Mouse (Mus musculus) T-helper 2 cell (primary cell): ENCODE data around the gene Ipp.

ENCODE experiments used
- in situ Hi-C: fragments of 300-600 bp; cut with MboI, MseI; formaldehyde crosslinking; loops from one replicate; pipeline ENCODE4 v1.15.1; 2025; ENCODE audit warnings: high pct_unique_total_duplicates

The Ipp gene

DNA sequence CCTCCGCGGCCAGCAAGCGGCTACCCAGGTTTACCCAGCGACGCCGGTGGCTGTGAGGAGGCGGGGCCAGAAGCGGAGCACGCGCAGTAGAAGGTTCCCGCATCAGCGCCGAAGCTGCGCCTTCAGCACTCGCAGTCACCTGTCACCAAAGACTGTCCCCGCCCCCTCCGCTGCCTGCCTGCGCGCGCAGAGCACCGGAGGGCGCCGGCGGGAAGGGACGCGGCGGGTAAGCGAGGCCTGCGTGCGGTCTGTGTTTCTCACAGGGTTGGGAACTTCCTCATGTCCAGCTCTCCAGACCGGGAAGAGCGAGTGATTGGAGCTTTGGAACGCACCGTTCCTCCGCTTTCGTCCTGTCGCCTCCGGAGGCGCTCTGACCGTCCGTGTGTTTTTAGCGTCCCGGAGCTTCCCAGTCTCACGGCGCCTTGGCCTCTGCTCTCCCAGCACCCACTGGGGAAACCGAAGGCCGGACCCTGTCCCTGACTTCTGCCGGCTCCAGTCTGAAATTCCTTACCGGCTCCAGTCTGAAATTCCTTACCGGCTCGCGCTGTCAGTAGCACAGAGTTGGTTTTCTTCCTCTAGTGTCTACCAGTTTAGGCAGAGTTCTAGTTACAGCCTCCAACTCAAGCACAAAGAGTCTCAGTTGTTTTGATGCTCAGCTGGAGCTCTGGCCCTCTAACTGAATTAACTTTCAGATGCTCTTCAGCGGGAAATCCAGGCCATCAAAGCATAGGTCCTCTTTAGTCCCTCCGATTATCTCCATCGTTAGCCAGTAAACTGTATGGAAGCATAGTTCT, at the start of gene Ipp:
TSS of gene Ipp (plus strand) at position 125 of the 794 bp plus-strand sequence.
- in situ Hi-C loops = no loop called here

DNA sequence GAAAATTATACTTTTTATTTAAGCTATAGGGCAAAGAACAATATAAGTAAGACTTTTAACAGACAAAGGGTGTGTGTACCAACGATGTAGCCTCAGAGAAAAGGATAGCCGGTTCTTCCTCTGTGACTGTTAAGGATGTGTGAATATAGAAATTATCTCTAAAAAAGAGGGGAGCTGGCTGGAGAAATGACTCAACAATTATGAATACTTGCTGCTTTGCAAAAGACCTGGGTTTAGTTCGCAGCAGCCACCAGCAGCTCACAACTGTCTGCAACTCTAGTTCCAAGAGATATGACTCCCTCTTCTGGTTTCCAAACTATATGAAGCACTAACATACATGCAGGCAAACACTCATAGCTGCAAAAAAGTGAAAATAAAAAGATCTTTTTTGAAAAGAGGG, 45.4 kb upstream of the Ipp start:
- in situ Hi-C loops = no loop called here

DNA sequence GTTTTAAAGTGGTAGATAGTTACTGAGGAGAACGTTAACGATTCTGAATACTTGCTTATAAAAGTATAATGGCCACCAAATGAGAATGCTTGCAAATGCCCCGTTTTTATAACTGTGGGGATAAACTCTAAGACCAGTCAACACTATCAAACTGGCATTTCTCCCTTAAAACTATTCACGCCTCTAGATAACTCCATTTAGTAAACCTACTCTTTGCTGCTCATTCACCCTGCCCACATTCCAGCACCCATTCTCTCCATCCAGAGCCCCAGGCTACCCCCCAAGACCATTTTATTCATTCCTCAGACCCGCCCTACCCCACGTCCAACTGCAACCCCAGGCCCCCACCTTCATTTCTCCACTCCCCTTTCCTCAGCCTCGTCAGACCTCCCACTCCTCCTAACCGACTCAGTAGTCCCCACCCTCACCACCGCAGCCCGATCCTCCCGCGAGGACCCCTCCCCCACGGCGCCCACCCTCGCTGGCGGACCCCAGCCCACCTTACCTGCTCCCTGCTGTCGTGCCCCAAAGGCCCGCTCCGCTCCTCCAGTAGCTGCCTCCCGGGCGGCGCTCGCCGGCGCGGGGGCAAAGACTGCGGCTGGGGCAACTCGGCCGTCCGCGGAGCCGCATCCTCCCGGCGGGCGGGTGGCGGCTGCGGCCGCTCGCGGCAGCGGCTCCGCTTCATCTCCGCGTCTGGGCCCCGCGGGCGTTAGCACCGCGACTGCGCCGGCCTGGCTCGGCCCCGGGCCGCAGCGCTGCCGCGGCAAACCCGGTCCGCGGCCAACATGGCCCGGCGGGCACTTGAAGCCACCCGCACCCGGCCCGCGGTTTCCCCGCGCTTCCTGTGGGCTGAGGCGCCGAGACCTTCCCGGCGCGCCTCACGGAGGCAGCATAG, 43.9 kb upstream of the Ipp start:
- in situ Hi-C loops = no loop called here

DNA sequence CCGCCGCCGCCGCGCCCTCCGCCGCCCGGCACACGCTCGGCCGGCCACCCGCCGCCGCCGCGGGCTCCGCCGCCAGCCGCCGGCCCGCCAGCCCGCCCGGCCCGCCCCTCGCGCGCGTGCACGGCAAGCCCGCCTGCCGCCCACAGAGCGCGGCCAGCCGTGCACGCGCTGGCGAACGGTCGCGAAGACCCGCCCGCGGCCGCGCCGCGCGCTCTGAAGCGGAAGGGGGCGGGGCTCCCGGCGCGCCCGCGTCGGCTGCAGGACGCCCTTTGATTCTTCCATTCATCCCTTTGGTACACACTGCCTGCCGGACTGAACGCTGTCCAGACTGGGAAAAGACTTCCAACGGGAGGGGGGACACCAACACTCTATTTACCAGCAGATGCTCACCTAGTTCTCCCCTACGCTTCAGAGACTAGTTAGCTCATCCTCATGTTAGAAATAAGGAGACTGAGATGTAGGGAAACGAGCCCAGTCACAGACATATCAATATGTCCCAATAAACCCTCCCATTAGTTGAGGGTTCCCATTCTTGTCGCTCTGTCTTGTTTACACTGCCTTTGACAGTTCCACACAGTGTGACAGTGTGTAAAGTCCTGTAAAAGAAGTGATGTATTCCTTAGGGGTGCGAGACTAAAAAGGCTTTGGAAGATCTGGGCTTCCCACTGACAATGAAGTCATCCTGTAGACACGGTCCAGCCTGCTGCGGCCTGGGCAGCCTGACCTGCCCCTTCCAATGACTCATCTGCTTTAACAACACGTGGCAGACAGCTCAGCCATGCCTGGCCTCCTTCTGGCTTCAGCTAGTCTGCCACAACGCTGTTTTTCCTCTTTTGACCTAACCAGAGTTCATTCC, 43.0 kb upstream of the Ipp start, which contains the start of gene Mast2:
TSS of gene Mast2 (minus strand) at position 58 of the 856 bp plus-strand sequence.
- in situ Hi-C loops = no loop called here

DNA sequence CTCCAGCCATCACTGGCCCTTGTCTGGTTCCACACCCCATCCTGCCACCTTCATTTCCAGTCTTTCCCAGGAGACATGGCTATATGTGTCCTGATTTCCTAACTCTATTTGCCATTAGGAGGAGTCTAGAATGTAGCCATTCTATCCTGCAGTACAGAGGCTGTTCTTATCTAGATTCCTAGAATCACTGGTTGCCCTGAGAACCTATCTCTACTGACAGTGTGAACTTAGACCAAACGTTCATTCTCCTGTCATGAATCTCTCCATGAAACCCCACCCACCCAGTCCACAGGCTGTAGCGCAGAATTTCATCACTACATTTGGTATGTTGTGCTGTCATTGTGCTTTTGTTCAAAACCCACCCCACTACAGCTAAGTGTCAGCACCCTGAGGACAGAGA, 26.0 kb upstream of the Ipp start:
- in situ Hi-C loops = no loop called here

GRCm38 (mm10) chr4:116483476-116483875, 23.9 kb upstream of the Ipp start:
- in situ Hi-C loops = no loop called here

GRCm38 (mm10) chr4:116491119-116491536, 16.2 kb upstream of the Ipp start:
- in situ Hi-C loops = no loop called here

GRCm38 (mm10) chr4:116491886-116492285, 15.5 kb upstream of the Ipp start:
- in situ Hi-C loops = no loop called here

DNA sequence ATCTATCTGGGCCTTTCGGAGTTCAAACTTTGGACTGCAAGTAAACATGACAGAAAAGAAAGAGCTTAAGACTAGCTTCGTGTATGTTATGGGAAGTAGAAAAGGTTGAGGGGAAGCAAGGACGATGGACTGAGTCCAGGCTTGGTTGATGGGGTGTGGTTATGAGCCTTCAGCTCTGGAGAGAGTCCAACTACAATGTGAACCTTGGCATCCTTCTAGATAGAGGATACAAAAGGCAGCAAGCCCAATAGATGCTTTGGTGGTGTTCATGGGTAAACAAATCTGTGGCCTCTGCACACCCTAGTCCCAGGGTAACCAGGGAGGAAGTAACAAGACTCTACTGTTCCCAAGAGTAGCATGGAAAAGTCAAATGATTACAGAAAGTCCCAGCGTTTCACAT, 14.9 kb upstream of the Ipp start:
- in situ Hi-C loops = no loop called here

DNA sequence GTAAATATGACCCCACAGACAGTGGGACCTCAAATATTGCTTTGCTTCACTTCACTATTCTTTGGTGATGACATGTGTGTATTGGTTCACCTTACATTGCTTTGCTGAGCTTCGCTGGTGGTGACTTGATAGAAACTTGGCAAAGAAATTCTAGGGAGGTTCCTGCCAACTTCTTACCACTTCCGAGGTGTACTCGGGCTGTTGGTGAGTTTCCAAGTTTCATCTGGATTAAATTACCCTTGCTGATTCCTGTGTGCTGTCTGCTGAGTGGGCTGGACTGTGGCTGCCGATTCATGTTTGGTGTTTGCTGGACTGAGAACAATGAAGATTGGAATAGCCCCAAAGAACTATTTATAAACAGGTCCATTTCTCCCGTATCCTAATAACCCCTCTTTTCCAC, 13.7 kb upstream of the Ipp start:
- in situ Hi-C loops = no loop called here

DNA sequence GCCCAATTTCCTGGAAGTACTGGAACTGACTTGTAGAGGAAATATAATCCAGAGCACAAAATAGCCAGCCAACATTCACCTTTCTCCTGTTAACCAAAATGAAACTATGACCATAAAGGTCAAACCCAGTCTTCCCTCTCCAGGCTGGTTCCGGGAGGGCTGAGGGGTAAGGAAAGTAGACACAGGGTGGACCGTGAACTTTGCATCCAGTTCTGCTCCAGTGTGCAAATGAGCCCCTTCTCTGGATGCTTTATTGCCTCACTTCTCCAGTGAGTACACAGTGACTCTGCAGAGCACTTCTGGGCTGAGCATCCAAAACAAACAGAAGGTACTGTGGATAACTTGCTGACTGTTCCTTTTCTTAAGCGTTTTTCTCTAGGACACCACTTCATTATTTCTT, 7.4 kb upstream of the Ipp start:
- in situ Hi-C loops = no loop called here

DNA sequence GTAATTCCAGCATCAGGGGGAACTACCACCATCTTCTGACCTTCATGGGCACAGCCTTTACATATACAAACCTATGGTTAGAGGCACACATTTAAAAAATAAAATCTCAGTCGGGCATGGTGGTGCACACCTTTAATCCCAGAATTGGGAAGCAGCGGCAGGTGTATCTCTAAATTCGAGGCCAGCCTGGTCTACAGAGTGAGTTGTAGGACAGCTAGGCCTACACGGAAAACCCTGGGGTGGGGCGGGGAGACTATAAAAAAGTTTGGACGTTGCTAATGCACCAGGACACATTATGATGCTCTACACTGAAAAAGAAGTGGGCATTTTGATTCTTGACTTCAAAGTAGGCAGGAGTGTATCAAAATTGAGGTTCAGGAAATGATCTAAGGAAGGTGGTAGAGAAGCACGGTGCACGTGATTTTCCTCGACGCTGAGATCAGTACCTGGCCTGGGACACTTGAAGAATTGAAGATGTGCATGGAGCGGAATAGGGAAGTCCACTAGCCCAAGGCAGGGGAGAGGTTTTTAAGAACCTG, 394 bp upstream of the Ipp start:
- in situ Hi-C loops = no loop called here

DNA sequence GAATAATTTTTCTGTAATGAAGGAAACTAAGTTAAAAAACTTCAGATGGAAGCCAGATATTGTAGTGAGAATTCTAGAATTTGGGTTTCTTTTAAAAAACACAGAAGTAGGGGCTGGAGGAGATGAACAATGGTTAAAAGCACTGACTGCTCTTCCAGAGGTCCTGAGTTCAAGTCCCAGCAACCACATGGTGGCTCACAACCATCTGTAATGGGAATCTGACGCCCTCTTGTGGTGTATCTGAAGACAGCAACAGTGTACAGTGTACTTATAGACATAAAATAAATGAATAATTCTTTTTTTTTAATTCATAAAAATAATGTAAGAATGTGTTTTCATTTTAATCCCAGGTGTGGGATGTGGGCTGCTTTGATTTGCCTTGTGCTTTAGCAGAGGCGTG, 23.8 kb downstream of the Ipp start:
- in situ Hi-C loops = no loop called here

DNA sequence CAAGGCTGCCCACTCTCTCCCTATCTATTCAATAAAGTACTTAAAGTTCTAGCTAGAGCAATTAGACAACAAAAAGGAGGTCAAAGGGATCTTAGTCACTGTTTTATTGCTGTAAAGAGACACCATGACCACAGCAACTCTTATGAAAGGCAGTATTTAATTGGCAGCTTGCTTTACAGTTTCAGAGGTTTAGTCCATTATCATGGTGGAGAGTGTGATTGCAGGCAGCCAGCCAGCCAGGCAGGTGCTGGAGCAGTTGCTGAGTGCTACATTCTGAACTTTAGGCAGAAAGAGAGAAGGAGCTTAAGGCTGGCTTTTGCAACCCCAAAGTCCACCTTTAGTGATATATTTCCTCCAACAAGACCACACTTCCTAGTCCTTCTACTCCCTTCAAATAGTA, 29.0 kb downstream of the Ipp start:
- in situ Hi-C loops = no loop called here

DNA sequence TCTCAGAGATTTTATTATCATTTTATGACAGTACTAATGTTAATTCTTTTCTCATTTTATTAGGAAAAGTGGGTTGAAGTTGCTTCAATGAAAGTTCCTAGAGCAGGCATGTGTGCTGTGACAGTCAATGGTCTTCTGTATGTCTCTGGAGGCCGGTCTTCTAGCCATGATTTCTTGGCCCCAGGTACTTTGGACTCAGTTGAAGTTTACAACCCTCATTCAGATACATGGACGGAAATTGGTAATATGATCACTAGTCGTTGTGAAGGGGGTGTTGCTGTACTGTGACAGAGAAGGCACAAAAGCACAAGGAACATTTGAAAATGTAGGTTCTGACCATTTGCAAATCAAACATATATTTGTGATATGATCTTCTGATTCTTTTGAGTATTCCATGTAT, 30.4 kb downstream of the Ipp start:
- in situ Hi-C loops = no loop called here

- in situ Hi-C loops = loop anchor here (10.0 kb wide), 1 partner anchor 716 kb away; the partner anchor contains the start of gene Mknk1
Measured at GRCm38 (mm10) chr4:116550432-116550831, 43.1 kb downstream of the Ipp start.

DNA sequence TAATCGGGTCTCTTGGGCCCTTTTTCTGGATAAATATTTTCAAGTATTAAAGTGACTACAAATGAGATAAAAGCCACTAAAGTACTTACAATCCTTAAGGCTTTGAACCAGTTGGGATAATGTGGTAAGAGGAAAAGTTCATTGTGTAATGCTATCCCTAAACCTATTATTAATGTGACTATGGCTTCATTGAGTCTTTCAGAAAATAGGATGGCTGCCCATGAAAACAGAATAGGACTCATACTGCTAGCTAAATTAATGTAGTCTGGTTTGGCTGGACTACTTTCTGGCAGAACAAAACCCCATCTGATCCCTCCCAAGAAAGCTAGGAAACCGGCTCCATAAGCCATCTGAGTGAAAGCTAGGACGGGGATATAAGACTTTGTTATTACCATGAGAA, 45.7 kb downstream of the Ipp start:
- in situ Hi-C loops = loop anchor here (10.0 kb wide), 1 partner anchor 718 kb away; the partner anchor contains the start of gene Mknk1

DNA sequence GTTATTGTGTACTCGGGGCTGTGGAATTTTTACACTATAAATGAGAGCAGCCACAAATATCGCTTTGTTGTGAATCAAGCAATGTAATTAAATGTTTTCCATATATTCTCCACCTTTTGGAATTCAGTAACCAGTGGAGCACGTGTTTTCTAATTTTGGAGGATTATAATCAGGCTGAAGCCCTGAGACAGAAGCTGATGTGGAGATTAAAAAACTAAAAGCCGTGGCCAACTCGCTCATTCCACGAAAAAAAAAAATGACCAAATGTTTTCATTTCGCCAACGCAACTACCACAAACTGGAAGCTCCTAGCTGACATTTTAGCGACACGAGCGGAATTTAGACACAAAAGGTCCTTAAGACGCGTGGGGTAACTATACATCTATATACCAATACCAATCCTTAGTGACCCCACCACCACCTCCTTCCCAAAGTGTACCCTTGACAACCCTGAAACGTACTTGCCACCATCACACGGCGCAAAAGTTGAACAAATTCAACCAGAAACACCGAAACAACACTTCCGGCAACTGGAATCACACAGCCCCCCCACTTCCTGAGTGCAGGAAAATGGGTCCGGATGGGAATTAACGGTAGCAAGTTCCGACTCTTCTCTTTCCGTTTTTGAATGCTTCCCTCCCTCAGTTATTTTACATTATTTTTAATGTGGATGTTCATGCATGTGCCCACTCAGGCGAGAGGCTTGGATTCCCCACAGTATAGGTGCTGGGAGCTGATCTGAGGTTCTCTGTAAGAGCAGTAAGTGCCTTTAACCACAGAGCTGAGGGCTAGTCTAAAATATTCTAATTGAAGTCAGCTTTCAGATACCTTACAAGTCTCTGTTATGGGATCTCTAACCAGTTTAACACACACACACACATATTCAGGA, 48.3 kb downstream of the Ipp start, which contains the start of gene Tmem69:
TSS of gene Tmem69 (minus strand) at position 524 of the 888 bp plus-strand sequence.
- in situ Hi-C loops = loop anchor here (10.0 kb wide), 1 partner anchor 721 kb away; the partner anchor contains the start of gene Mknk1

DNA sequence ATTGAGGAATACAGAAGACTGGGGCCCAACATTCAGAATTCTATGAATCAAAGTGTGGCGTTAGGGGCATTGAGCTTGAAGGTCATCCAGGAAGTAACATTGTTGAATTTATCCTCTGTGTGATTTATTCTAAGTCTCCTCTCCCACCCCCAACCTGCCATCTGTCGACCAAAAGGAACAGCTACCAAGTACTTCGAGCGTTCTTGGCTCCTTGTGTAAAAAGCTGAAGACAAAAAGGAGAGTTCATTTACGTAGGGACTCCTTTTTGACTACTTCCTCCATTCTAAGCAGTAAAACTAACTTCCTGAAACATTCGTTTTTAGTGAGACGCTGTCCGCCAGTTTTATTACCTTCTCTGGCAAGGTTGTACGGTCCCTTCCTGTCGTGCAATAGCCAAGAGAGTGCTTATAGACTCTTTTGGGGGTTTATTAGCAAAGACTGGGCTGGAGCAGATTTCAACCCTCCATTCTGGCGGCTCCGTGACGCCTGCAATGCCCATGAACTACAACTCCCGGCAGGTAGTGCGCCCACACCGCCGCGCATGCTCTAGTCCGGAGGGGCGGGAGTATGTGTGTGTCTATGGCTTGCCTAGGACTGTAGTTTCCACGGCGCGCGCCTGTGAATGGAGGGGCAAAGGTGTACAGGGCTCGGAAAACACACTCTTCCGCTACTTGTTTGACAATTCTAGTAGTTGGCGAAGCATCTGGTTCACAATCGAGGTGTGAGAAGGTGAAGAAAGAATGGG, 49.4 kb downstream of the Ipp start:
- in situ Hi-C loops = loop anchor here (10.0 kb wide), 1 partner anchor 722 kb away; the partner anchor contains the start of gene Mknk1
